Comparison of ENCODE assay signal across 11 mouse cellular contexts in genomic region chr1:179568690-179569398, GRCm38 (mm10). TPM values are rescaled to one million over a fixed set of nuclear protein-coding genes. Genes with fewer than 3 reads are reported as not detected.
DNase-seq lines count a peak whose midpoint lies in the region; ATAC-seq and TF ChIP-seq lines count a peak whose summit lies in the region.
"Had no signal": no experiment of that assay in that cellular context is flagged by ENCODE, and none has a peak within 500 bp of the region (broad histone marks: within the 10 kb centered on the region; RNA-seq: fewer than 3 reads in every experiment).

No protein-coding gene starts in this region.

- ATAC-seq in intestine, postnatal 0 days: peak; percentile 33; the same call in 1 of the 2 replicates
- ATAC-seq in lung, postnatal 0 days: peak; percentile 85

- whole genome bisulfite sequencing in liver, adult 2 months: 34% methylated on average over 4 of the region's 4 CpGs
- WGBS in intestine, postnatal 0 days: 33% methylated on average over 4 of the region's 4 CpGs
- WGBS in lung, postnatal 0 days: 39% methylated on average over 4 of the region's 4 CpGs

- H3K9ac ChIP-seq in liver, adult 2 months (ENCODE audit: low read depth, low read length): no peak overlapping the region
- H3K9ac ChIP-seq in intestine, postnatal 0 days (ENCODE audit: low read depth, low read length): no peak overlapping the region
- H3K9ac ChIP-seq in lung, postnatal 0 days (replicated peaks; ENCODE audit: low read depth): no peak overlapping the region

- no peak for TF ChIP-seq CTCF in liver, adult 2 months (IDR thresholded peaks at IDR 0.05; ENCODE audit: low read depth, low read length)
- TF ChIP-seq CTCF in intestine, postnatal 0 days (IDR thresholded peaks at IDR 0.05; ENCODE audit: low read depth): no peak
- no peak for TF ChIP-seq CTCF in lung, postnatal 0 days (IDR thresholded peaks at IDR 0.05)

- H3K27ac ChIP-seq in liver, adult 2 months (replicated peaks; ENCODE audit: insufficient read depth, low read depth, low read length): no peak overlapping the region
- no peak overlapping the region for H3K27ac ChIP-seq in intestine, postnatal 0 days (ENCODE audit: low read depth, low read length)
- H3K27ac ChIP-seq in lung, postnatal 0 days (ENCODE audit: low read length): peak overlapping the region; percentile 70
- H3K27ac ChIP-seq: kidney, postnatal 0 days had no signal

- H3K79me2 ChIP-seq in liver, adult 2 months (ENCODE audit: control insufficient read depth, insufficient read depth, low read length): peaks cover 19% of the 10 kb centered on the region

- TF ChIP-seq EP300 in lung, postnatal 0 days (IDR thresholded peaks at IDR 0.05): peak; percentile 46; the same call in 1 of the 2 replicates

- no peaks in the 10 kb centered on the region for H3K27me3 ChIP-seq in liver, adult 2 months (ENCODE audit: control insufficient read depth, insufficient read depth, low read length)
- no peaks in the 10 kb centered on the region for H3K27me3 ChIP-seq in intestine, postnatal 0 days (replicated peaks; ENCODE audit: control insufficient read depth, insufficient read depth, low read length)
- H3K27me3 ChIP-seq in lung, postnatal 0 days (replicated peaks; ENCODE audit: insufficient read depth, low read length): no peaks in the 10 kb centered on the region
- H3K27me3 ChIP-seq: megakaryocyte, embryonic 14.5 days had no signal

- H3K36me3 ChIP-seq in liver, adult 2 months (ENCODE audit: control insufficient read depth, insufficient read depth, low read length): no peaks in the 10 kb centered on the region
- H3K36me3 ChIP-seq in intestine, postnatal 0 days (ENCODE audit: control insufficient read depth, insufficient read depth): no peaks in the 10 kb centered on the region
- H3K36me3 ChIP-seq in lung, postnatal 0 days (ENCODE audit: insufficient read depth, low read length): no peaks in the 10 kb centered on the region

- H3K9me3 ChIP-seq in intestine, postnatal 0 days (ENCODE audit: control insufficient read depth): no peaks in the 10 kb centered on the region
- H3K9me3 ChIP-seq in lung, postnatal 0 days (ENCODE audit: low read length): no peaks in the 10 kb centered on the region
- H3K9me3 ChIP-seq: megakaryocyte, embryonic 14.5 days had no signal

- TF ChIP-seq POLR2A in liver, adult 2 months (IDR thresholded peaks at IDR 0.05; ENCODE audit: extremely low read depth, insufficient read depth, low read length): no peak

- H3K4me2 ChIP-seq in intestine, postnatal 0 days (replicated peaks; ENCODE audit: low read depth): no peak overlapping the region
- no peak overlapping the region for H3K4me2 ChIP-seq in lung, postnatal 0 days (replicated peaks; ENCODE audit: low read depth, low read length)

- peak; percentile 85 for DNase-seq in liver, adult 2 months (ENCODE audit: extremely low read depth, low read depth, low spot score)
- DNase-seq in liver: no peak
- DNase-seq in lung, postnatal 0 days (ENCODE audit: low spot score): peak; percentile 83
- DNase-seq in B cell, adult 2 months: no peak
- DNase-seq in testis, postnatal 14 days (ENCODE audit: low spot score): no peak
- no peak for DNase-seq in frontal cortex, postnatal 10 days (ENCODE audit: low spot score in 2 of 2)
- DNase-seq: cerebellum, postnatal 36 days; thymus, postnatal 4 days had no signal

- H3K4me3 ChIP-seq in liver, adult 2 months (ENCODE audit: insufficient read depth, low read depth, low read length): no peak overlapping the region
- no peak overlapping the region for H3K4me3 ChIP-seq in intestine, postnatal 0 days (ENCODE audit: low read depth, low read length)
- H3K4me3 ChIP-seq in lung, postnatal 0 days (ENCODE audit: low read depth, low read length): no peak overlapping the region
- H3K4me3 ChIP-seq: megakaryocyte, embryonic 14.5 days had no signal

- H3K4me1 ChIP-seq in liver, adult 2 months (ENCODE audit: control insufficient read depth, insufficient read depth, low read length): peaks cover 24% of the 10 kb centered on the region
- H3K4me1 ChIP-seq in intestine, postnatal 0 days (replicated peaks; ENCODE audit: control insufficient read depth, insufficient read depth, low read length): peaks cover 4% of the 10 kb centered on the region; the same call in 1 of the 2 replicates
- H3K4me1 ChIP-seq in lung, postnatal 0 days (ENCODE audit: insufficient read depth, low read depth, low read length): peaks cover 6% of the 10 kb centered on the region; the same call in 1 of the 2 replicates

RNA-seq across cellular contexts. Expression of gene Cnst, which starts 22.7 kb away (rescaled TPM):
- 14.9 and 15.3 TPM in 2 replicates for total RNA-seq in liver, adult 2 months (2014; rRNA removed)
- 3.9 and 4.6 TPM in 2 replicates for polyA plus RNA-seq in liver, adult 2 months (2012; rRNA removed)
- 8.4 and 9.4 TPM in 2 replicates for polyA plus RNA-seq in intestine, postnatal 0 days (2015; fragmentation: Nextera tagmentation; extraction: Ambion mirVana)
- polyA plus RNA-seq in lung, postnatal 0 days (2015; fragmentation: Nextera tagmentation; extraction: Ambion mirVana): 13.8 and 16.8 TPM in 2 replicates

RNA-seq across cellular contexts. Expression of gene Tfb2m, which starts 22.8 kb away (rescaled TPM):
- total RNA-seq in liver, adult 2 months (2014; rRNA removed): 21.7 and 22.2 TPM in 2 replicates
- 8.2 and 9.2 TPM in 2 replicates for polyA plus RNA-seq in liver, adult 2 months (2012; rRNA removed)
- polyA plus RNA-seq in intestine, postnatal 0 days (2015; fragmentation: Nextera tagmentation; extraction: Ambion mirVana): 19.1 and 21.8 TPM in 2 replicates
- 22.3 and 26.1 TPM in 2 replicates for polyA plus RNA-seq in lung, postnatal 0 days (2015; fragmentation: Nextera tagmentation; extraction: Ambion mirVana)

RNA-seq across cellular contexts. Expression of gene Smyd3, which starts 51.0 kb away (rescaled TPM):
- 6.4 and 7.0 TPM in 2 replicates for total RNA-seq in liver, adult 2 months (2014; rRNA removed)
- 1.4 TPM in 2 replicates for polyA plus RNA-seq in liver, adult 2 months (2012; rRNA removed)
- 11.3 and 12.2 TPM in 2 replicates for polyA plus RNA-seq in intestine, postnatal 0 days (2015; fragmentation: Nextera tagmentation; extraction: Ambion mirVana)
- 5.8 and 6.5 TPM in 2 replicates for polyA plus RNA-seq in lung, postnatal 0 days (2015; fragmentation: Nextera tagmentation; extraction: Ambion mirVana)

Comparison
In these comparisons a context has a peak if more than half of its experiments do, and no peak if none do; other contexts are left out.
1. DNase-seq: peak in liver, adult 2 months (single experiment) and lung, postnatal 0 days (single experiment); none in liver (single experiment), B cell, adult 2 months (0 of 2), testis, postnatal 14 days (single experiment) and frontal cortex, postnatal 10 days (0 of 2).